Mouse (Mus musculus) heart, postnatal 0 days (tissue): ENCODE data around the gene Map1s. TPM values are rescaled to one million over a fixed set of nuclear protein-coding genes. Genes with fewer than 3 reads are reported as not detected.

ENCODE experiments used
- ATAC-seq: fragments of 200-750 bp; cut with Nextera tagmentation; 2 replicates; pipeline ENCODE4 v1.8.0; 2017; ENCODE audit warnings: low read depth, moderate number of reproducible peaks, moderate library complexity; ENCODE audit not compliant: insufficient read depth
- DNase-seq: peaks from one replicate; pipeline ENCODE4 v3.0.0-alpha.2; 2016; ENCODE audit warnings: low spot score
- H3K27ac ChIP-seq: fragments of 300-500 bp; sonication (generic); 2 replicates; pipeline ENCODE4 v1.5.1; 2014; ENCODE audit warnings: low read depth, mild to moderate bottlenecking
- H3K27me3 ChIP-seq: fragments of 300-500 bp; sonication (generic); 2 replicates; pipeline ENCODE4 v1.6.1; 2014; ENCODE audit warnings: low read length, mixed read lengths; ENCODE audit not compliant: control insufficient read depth, insufficient read depth
- H3K36me3 ChIP-seq: fragments of 300-500 bp; sonication (generic); replicated peaks from 2 replicates; pipeline ENCODE4 v1.6.1; 2014; ENCODE audit warnings: low read length, mixed read lengths; ENCODE audit not compliant: control insufficient read depth, insufficient read depth
- H3K4me1 ChIP-seq: fragments of 300-500 bp; sonication (generic); 2 replicates; pipeline ENCODE4 v1.6.1; 2014; ENCODE audit warnings: antibody characterized with exemption; ENCODE audit not compliant: control insufficient read depth, insufficient read depth
- H3K4me2 ChIP-seq: fragments of 300-500 bp; sonication (generic); 2 replicates; pipeline ENCODE4 v1.6.1; 2014; ENCODE audit warnings: low read depth, mild to moderate bottlenecking, low read length, moderate library complexity
- H3K4me3 ChIP-seq: fragments of 300-500 bp; sonication (generic); 2 replicates; pipeline ENCODE4 v1.5.1; 2014; ENCODE audit warnings: low read depth, low read length
- H3K9ac ChIP-seq: fragments of 300-500 bp; sonication (generic); replicated peaks from 2 replicates; pipeline ENCODE4 v1.6.1; 2014; ENCODE audit warnings: low read depth, low read length, mixed read lengths
- H3K9me3 ChIP-seq: fragments of 300-500 bp; sonication (generic); replicated peaks from 2 replicates; pipeline ENCODE4 v1.6.1; 2016; ENCODE audit warnings: low read length; ENCODE audit not compliant: control insufficient read depth
- CTCF ChIP-seq: IDR thresholded peaks from 2 replicates; pipeline ENCODE4 v1.5.1; 2016; ENCODE audit warnings: antibody characterized with exemption, control low read depth, low read depth
- EP300 ChIP-seq: IDR thresholded peaks from 2 replicates; pipeline ENCODE4 v1.6.1; 2016; ENCODE audit warnings: antibody characterized with exemption, low read depth
- WGBS: fragments of 180-500 bp; shearing (Covaris S2); extraction: QIAGEN DNeasy Blood & Tissue Kit; methylation state at CpG from one replicate; pipeline ENCODE4 v1.1.7; 2014; 5-methylcytosine and 5-hydroxymethylcytosine counted together
- polyA plus RNA-seq: library from polyadenylated mRNA; unstranded; fragments of >200 nt; fragmentation: Nextera tagmentation; extraction: Ambion mirVana; gene quantifications from 2 replicates; pipeline ENCODE4 v1.2.1, GENCODE M21; 2015
- total RNA-seq: library from RNA; depleted of rRNA; stranded (reverse); fragments of >200 nt; gene quantifications from 2 replicates; pipeline ENCODE4 v1.2.3, GENCODE M21; 2014; ENCODE audit warnings: low replicate concordance

The Map1s gene
- total and polyA plus RNA-seq, 2 experiments from 2014 or later: 24.9 to 32.6 TPM

DNA sequence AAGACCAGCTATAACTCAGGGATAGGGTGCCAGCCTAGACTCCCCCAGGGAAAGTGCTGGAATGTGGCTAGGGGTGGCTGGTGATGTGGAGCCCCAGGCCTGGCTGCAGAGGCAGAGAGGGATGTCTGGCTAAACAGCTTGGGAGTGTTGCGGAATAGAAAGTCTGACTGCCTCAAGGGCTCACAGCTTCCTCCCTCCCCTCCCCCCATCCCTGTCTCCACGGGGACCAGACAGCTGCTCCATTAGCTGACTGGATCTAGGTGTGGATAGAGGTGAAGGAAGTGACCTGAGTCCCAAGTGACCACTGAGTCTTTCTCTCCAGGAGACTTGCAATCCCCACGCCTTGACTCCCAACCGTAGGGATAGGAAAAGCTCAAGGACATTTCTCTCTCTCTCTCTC lies 2.6 kb upstream of the Map1s start:
- Histone ChIP-seq H3K4me1 (peaks cover 23% of the 10 kb centered on the region), H3K27me3 (no peaks in the 10 kb centered on the region), H3K27ac (no peak overlapping the region), H3K9me3 (no peaks in the 10 kb centered on the region), H3K4me3 (no peak overlapping the region), H3K9ac (no peak overlapping the region), H3K36me3 (no peaks in the 10 kb centered on the region), H3K4me2 (no peak overlapping the region)
- TF ChIP-seq EP300 (no peak), CTCF (no peak)
- WGBS: 40% methylated on average over 4 of the region's 4 CpGs
- ATAC-seq (no peak), DNase-seq (no peak)

DNA sequence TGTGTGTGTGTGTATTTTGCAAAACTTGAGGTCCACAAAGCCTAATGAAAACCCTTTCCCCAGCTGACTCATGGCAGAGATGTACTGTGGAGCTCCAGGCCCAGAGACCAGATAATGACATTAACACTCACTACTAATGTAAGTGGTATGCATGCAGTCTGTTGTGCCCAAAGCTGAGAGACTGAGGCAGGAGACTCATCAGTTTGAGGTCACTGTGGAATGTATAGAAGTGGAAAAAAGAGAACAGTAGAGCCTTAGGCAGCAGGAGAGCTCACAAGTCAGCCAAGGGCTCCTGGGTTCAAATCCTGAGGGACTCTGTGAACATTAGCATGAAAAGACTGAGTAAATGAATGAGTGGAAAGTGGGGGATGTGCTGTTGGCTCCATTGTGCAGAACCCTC lies 2.1 kb upstream of the Map1s start:
- TF ChIP-seq EP300 (no peak), CTCF (no peak)
- no peak overlapping the region for H3K27ac ChIP-seq
- DNase-seq (no peak), ATAC-seq (no peak)
- H3K27me3 ChIP-seq: no peaks in the 10 kb centered on the region
- no peaks in the 10 kb centered on the region for H3K36me3 ChIP-seq
- no peak overlapping the region for H3K9ac ChIP-seq
- no peak overlapping the region for H3K4me2 ChIP-seq
- H3K9me3 ChIP-seq: no peaks in the 10 kb centered on the region
- peaks cover 23% of the 10 kb centered on the region for H3K4me1 ChIP-seq
- H3K4me3 ChIP-seq: no peak overlapping the region

- Histone ChIP-seq H3K36me3 (no peaks in the 10 kb centered on the region), H3K4me3 (no peak overlapping the region), H3K9me3 (no peaks in the 10 kb centered on the region), H3K27me3 (no peaks in the 10 kb centered on the region), H3K27ac (no peak overlapping the region), H3K9ac (no peak overlapping the region), H3K4me1 (peaks cover 23% of the 10 kb centered on the region), H3K4me2 (no peak overlapping the region)
- ATAC-seq (no peak), DNase-seq (no peak)
- 42% methylated on average over 4 of the region's 4 CpGs for WGBS
- TF ChIP-seq EP300 (no peak), CTCF (no peak)
Measured at GRCm38 (mm10) chr8:70904532-70904931, 1.2 kb upstream of the Map1s start.

DNA sequence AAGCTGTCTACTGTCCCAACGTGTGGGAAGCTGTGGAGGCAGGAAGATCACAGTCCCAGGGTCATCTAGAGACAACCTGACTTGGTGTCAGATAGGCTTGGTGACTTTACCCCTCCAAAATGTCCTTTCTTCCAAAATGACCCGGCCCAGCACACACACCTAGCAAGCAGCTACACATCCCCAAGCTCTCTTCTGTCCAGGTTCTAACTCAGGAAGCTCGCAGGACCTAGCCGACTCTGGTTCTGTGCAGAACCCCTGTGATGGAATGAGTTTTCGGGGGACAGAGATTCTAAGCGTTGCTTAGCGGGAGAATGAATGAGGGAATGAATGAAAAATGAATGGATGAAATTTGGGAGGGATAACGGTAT lies 285 bp upstream of the Map1s start:
- no peaks in the 10 kb centered on the region for H3K27me3 ChIP-seq
- no peak for DNase-seq
- no peaks in the 10 kb centered on the region for H3K36me3 ChIP-seq
- H3K9ac ChIP-seq: peak overlapping the region; percentile 87
- 9% methylated on average over 8 of the region's 8 CpGs for WGBS
- ATAC-seq: no peak
- H3K4me2 ChIP-seq: peak overlapping the region; percentile 97
- no peak for TF ChIP-seq EP300
- no peak for TF ChIP-seq CTCF
- H3K9me3 ChIP-seq: no peaks in the 10 kb centered on the region
- peak overlapping the region; percentile 96 for H3K4me3 ChIP-seq
- H3K27ac ChIP-seq: peak overlapping the region; percentile 84
- H3K4me1 ChIP-seq: peaks cover 23% of the 10 kb centered on the region

DNA sequence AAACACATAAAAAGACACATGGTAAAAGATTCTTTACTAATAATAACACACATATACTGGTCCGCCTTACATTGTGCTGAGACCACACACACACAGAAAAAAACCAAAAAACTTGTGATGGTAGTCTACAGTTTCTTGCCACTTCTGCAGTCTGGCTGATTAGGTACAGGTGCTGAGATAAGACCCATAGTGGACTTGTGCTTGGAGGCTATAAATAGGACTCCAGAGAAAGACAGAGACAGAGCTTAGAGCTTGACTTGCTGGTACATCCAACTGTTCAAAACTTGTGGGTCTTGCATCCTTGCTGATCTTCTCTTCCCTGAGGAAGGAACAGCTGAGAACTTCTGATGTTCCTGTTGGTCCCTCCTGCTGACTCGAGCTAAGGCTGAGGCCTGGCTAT lies 1.8 kb downstream of the Map1s start:
- 59% methylated on average over 2 of the region's 2 CpGs for WGBS
- H3K4me2 ChIP-seq: no peak overlapping the region
- no peak overlapping the region for H3K9ac ChIP-seq
- no peak overlapping the region for H3K27ac ChIP-seq
- no peak for TF ChIP-seq EP300
- TF ChIP-seq CTCF: no peak
- no peak for ATAC-seq
- no peaks in the 10 kb centered on the region for H3K27me3 ChIP-seq
- no peaks in the 10 kb centered on the region for H3K9me3 ChIP-seq
- H3K36me3 ChIP-seq: peaks cover 10% of the 10 kb centered on the region
- no peak for DNase-seq
- peaks cover 23% of the 10 kb centered on the region for H3K4me1 ChIP-seq
- H3K4me3 ChIP-seq: no peak overlapping the region

GRCm38 (mm10) chr8:70911596-70911995 lies 5.9 kb downstream of the Map1s start:
- DNase-seq (no peak), ATAC-seq (no peak)
- TF ChIP-seq CTCF (peak; percentile 28), EP300 (no peak)
- peaks cover 51% of the 10 kb centered on the region for H3K36me3 ChIP-seq
- no peak overlapping the region for H3K4me3 ChIP-seq
- no peaks in the 10 kb centered on the region for H3K9me3 ChIP-seq
- no peak overlapping the region for H3K27ac ChIP-seq
- H3K4me1 ChIP-seq: peaks cover 13% of the 10 kb centered on the region; the same call in 1 of the 2 replicates
- H3K9ac ChIP-seq: no peak overlapping the region
- WGBS: 75% methylated on average over 5 of the region's 5 CpGs
- no peak overlapping the region for H3K4me2 ChIP-seq
- H3K27me3 ChIP-seq: no peaks in the 10 kb centered on the region
